Mouse (Mus musculus): ENCODE results near the gene Cdnf. TPM values are rescaled to one million over a fixed set of nuclear protein-coding genes. Genes with fewer than 3 reads are reported as not detected.

Gene Cdnf
- 0.17 and 0.33 TPM in 2 replicates for polyA plus RNA-seq (2012; rRNA removed)
- 0.08 TPM in 1 of 2 replicates, not detected in the other for polyA plus RNA-seq (2014; fragmentation: Nextera tagmentation; extraction: Ambion mirVana)

GRCm38 (mm10) chr2:3512552-3513454 is at the start of gene Cdnf, which contains the start of the genes Gm45902 and Hspa14:
Gene Cdnf, plus strand, starts transcription at chr2:3513030.
Gene Gm45902, minus strand, starts transcription at chr2:3512790.
Gene Hspa14, minus strand, starts transcription at chr2:3512814.
- WGBS (ENCODE audit: insufficient replicate concordance), result under 1% methylated on average over 60 of the region's 60 CpGs
- Histone ChIP-seq H3K27ac (peak within 1 kb of the TSS; percentile 78), H3K4me1 (replicated peaks; ENCODE audit: control insufficient read depth in 2 of 2, insufficient read depth in 2 of 2, low read length in 1 of 2) (peaks cover 5 to 10% of the 10 kb centered on the region in 2 experiments; a peak in 3 of 4 replicates), H3K27me3 (ENCODE audit: control insufficient read depth, insufficient read depth, low read length) (no peaks in the 10 kb centered on the region), H3K4me3 (ENCODE audit: insufficient read depth in 1 of 2, low read depth in 2 of 2, low read length in 2 of 2) (peak within 1 kb of the TSS; percentile 66 to 93), H3K4me2 (ENCODE audit: low read depth) (peak within 1 kb of the TSS; percentile 93), H3K9ac (replicated peaks) (peak within 1 kb of the TSS; percentile 91), H3K9me3 (ENCODE audit: control insufficient read depth, low read length) (no peaks in the 10 kb centered on the region), H3K36me3 (replicated peaks; ENCODE audit: control insufficient read depth, insufficient read depth, low read depth) (peaks cover 25% of the 10 kb centered on the region)
- TF ChIP-seq EP300 (IDR thresholded peaks at IDR 0.05; ENCODE audit: low read depth) (peak; percentile 68), CTCF (IDR thresholded peaks at IDR 0.05; ENCODE audit: low read depth) (no peak)
- peak; percentile 98 to 99 (median 98) for DNase-seq (ENCODE audit: low read depth in 3 of 3, low spot score in 3 of 3)
- peak; percentile 98 for ATAC-seq (ENCODE audit: insufficient read depth)

GRCm38 (mm10) chr2:3473891-3474290 is 38.9 kb upstream of the Cdnf start:
- Histone ChIP-seq H3K27me3 (ENCODE audit: control insufficient read depth, insufficient read depth, low read length) (no peaks in the 10 kb centered on the region), H3K4me2 (ENCODE audit: low read depth) (peak overlapping the region; percentile 84), H3K4me3 (ENCODE audit: insufficient read depth in 1 of 2, low read depth in 2 of 2, low read length in 2 of 2) (peak overlapping the region; percentile 80 to 84), H3K36me3 (replicated peaks; ENCODE audit: control insufficient read depth, insufficient read depth, low read depth) (peaks cover 8% of the 10 kb centered on the region; the same call in 1 of the 2 replicates), H3K9ac (replicated peaks) (peak overlapping the region; percentile 83), H3K9me3 (ENCODE audit: control insufficient read depth, low read length) (no peaks in the 10 kb centered on the region), H3K27ac (peak overlapping the region; percentile 86), H3K4me1 (replicated peaks; ENCODE audit: control insufficient read depth in 2 of 2, insufficient read depth in 2 of 2, low read length in 1 of 2) (peaks cover 7 to 13% of the 10 kb centered on the region in 2 experiments)
- WGBS (ENCODE audit: insufficient replicate concordance), result under 1% methylated on average over 12 of the region's 12 CpGs
- DNase-seq (ENCODE audit: low read depth in 3 of 3, low spot score in 3 of 3) (peak in 1 of 3 experiments; percentile 42), ATAC-seq (ENCODE audit: insufficient read depth) (no peak)
- TF ChIP-seq CTCF (IDR thresholded peaks at IDR 0.05; ENCODE audit: low read depth), result no peak
- TF ChIP-seq EP300 (IDR thresholded peaks at IDR 0.05; ENCODE audit: low read depth), result no peak

- peak overlapping the region; percentile 83 for H3K9ac ChIP-seq (replicated peaks)
- peak overlapping the region; percentile 84 for H3K4me2 ChIP-seq (ENCODE audit: low read depth)
- peak overlapping the region; percentile 80 to 84 for H3K4me3 ChIP-seq (ENCODE audit: insufficient read depth in 1 of 2, low read depth in 2 of 2, low read length in 2 of 2)
- peaks cover 8% of the 10 kb centered on the region; the same call in 1 of the 2 replicates for H3K36me3 ChIP-seq (replicated peaks; ENCODE audit: control insufficient read depth, insufficient read depth, low read depth)
- peaks cover 7 to 13% of the 10 kb centered on the region in 2 experiments for H3K4me1 ChIP-seq (replicated peaks; ENCODE audit: control insufficient read depth in 2 of 2, insufficient read depth in 2 of 2, low read length in 1 of 2)
- under 1% methylated on average over 46 of the region's 46 CpGs for WGBS (ENCODE audit: insufficient replicate concordance)
- no peaks in the 10 kb centered on the region for H3K27me3 ChIP-seq (ENCODE audit: control insufficient read depth, insufficient read depth, low read length)
- DNase-seq (ENCODE audit: low read depth in 3 of 3, low spot score in 3 of 3), result peak; percentile 43 to 63 (median 55)
- H3K27ac ChIP-seq, result peak overlapping the region; percentile 86
- TF ChIP-seq EP300 (IDR thresholded peaks at IDR 0.05; ENCODE audit: low read depth) (no peak), CTCF (IDR thresholded peaks at IDR 0.05; ENCODE audit: low read depth) (no peak)
- H3K9me3 ChIP-seq (ENCODE audit: control insufficient read depth, low read length), result no peaks in the 10 kb centered on the region
- peak; percentile 69 for ATAC-seq (ENCODE audit: insufficient read depth)
These were observed 38.4 kb upstream of the Cdnf start for GRCm38 (mm10) chr2:3474361-3474805.

- H3K4me1 ChIP-seq (replicated peaks; ENCODE audit: control insufficient read depth in 2 of 2, insufficient read depth in 2 of 2, low read length in 1 of 2), result peaks cover 7 to 13% of the 10 kb centered on the region in 2 experiments
- under 1% methylated on average over 41 of the region's 42 CpGs for WGBS (ENCODE audit: insufficient replicate concordance)
- H3K4me3 ChIP-seq (ENCODE audit: insufficient read depth in 1 of 2, low read depth in 2 of 2, low read length in 2 of 2), result peak within 1 kb of the TSS; percentile 80 to 89
- peak within 1 kb of the TSS; percentile 86 for H3K27ac ChIP-seq
- peak; percentile 96 for ATAC-seq (ENCODE audit: insufficient read depth)
- no peaks in the 10 kb centered on the region for H3K27me3 ChIP-seq (ENCODE audit: control insufficient read depth, insufficient read depth, low read length)
- TF ChIP-seq EP300 (IDR thresholded peaks at IDR 0.05; ENCODE audit: low read depth) (no peak), CTCF (IDR thresholded peaks at IDR 0.05; ENCODE audit: low read depth) (no peak)
- H3K36me3 ChIP-seq (replicated peaks; ENCODE audit: control insufficient read depth, insufficient read depth, low read depth), result peaks cover 5% of the 10 kb centered on the region; the same call in 1 of the 2 replicates
- peak; percentile 88 to 93 (median 91) for DNase-seq (ENCODE audit: low read depth in 3 of 3, low spot score in 3 of 3)
- no peaks in the 10 kb centered on the region for H3K9me3 ChIP-seq (ENCODE audit: control insufficient read depth, low read length)
- peak within 1 kb of the TSS; percentile 83 for H3K9ac ChIP-seq (replicated peaks)
- peak within 1 kb of the TSS; percentile 84 for H3K4me2 ChIP-seq (ENCODE audit: low read depth)
These were observed 38.0 kb upstream of the Cdnf start, which contains the start of gene Suv39h2 for GRCm38 (mm10) chr2:3474861-3475283. Gene Suv39h2, minus strand, starts transcription at chr2:3475031.

All from liver, embryonic 14.5 days (tissue).